Mouse (Mus musculus) leukemia stem cell, adult 10-12 weeks (primary cell): ENCODE data around the gene Fgf15. TPM values are rescaled to one million over a fixed set of nuclear protein-coding genes. Genes with fewer than 3 reads are reported as not detected.

Experiments
- polyA plus RNA-seq: library from polyadenylated mRNA; stranded (reverse); fragments of >175 nt; gene quantifications from 2 replicates; pipeline ENCODE4 v1.2.3, GENCODE M21; 2012; ENCODE audit warnings: low replicate concordance

The Fgf15 gene
- 0.10 TPM in 1 of 2 replicates, not detected in the other for polyA plus RNA-seq

DNA sequence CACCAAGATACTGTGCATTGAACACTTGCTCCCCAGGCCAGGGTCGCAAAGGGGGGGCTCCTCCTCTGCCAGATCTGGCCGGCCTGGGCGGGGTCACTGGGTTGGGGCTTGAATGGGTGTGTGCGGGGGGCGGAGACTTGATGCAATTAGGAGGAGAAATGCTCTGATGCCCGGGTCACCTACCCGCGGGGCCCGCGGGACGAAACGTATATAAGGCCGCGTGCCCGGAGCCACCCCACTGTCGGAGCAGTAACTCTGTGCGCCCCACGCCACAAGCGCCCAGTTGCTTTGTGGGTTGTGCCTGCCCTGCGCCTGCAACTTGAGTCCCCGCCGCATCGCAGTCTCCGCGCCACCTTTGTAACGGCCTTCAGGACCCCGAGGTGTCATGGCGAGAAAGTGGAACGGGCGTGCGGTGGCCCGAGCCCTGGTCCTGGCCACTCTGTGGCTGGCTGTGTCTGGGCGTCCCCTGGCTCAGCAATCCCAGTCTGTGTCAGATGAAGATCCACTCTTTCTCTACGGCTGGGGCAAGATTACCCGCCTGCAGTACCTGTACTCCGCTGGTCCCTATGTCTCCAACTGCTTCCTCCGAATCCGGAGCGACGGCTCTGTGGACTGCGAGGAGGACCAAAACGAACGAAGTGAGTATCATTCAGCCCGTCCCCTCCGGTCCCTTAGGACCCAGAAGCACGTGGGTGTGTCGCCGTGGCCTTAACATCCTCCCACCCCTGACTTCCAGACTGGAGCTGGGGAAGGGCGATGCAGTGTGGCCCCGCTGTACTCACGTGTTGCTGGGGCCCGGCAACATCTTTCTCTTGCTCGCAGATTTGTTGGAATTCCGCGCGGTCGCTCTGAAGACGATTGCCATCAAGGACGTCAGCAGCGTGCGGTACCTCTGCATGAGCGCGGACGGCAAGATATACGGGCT lies at the start of gene Fgf15:
TSS of gene Fgf15 (plus strand) at position 238 of the 925 bp plus-strand sequence.

DNA sequence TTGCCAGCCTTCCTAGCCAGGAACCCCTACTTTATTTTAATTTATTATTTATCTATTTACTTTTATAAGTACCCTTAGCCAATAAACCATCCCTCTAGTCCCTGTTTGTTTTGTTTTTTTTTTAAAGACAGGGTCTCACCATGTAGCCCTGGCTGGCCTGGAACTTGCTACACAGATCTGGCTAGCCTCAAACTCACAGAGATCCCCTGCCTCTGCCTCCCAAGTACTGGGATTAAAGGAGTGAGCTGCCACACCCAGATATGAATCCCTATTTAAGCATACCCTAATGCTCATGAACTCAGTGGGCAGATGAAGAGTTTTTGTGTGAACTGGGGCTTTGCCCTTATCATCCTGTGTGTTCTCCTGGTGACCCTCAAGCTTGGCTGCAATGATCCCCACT lies 49.3 kb upstream of the Fgf15 start, which contains the start of gene Fgf4:
TSS of gene Fgf4 (plus strand) at position 301 of the 400 bp plus-strand sequence.

DNA sequence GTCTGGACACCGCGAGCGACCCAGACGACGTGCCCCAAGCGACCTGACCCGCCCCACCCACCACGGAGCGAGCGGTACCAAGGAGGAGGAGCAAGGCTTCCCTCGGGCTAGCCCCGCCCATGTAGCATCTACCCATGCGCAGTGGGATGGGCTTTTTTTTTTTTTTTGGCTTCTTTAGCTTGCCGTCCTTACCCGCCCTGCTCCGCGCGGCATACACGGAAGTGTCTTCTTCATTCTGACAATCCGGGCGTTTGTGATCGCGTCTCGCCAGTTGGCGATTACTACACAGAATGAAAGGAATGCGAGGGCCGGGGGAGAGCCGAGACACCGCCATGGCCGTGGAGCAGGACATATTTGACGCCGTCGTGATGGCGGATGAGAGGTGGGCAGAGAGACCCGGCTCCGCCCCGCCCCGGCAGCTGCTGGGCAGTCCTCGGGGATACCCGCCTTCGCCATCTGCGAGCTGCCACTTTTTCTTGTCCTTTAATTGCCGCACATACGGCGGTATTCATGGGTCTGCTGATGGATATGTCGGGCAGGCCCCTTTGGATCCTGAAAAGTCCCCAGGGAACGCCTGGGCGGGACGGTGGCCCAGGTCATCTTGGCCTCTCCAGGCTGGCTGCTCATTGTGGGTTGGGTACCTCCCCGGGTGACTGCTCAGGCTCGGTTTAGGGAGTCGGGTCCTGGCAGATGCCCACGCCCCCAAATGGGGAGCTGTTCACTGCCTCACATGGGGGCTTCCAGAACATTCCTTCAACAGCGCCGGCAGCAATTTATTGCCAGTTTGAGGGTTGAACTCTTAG lies 18.8 kb downstream of the Fgf15 start, which contains the start of gene LTO1:
TSS of gene LTO1 (plus strand) at position 153 of the 803 bp plus-strand sequence.

DNA sequence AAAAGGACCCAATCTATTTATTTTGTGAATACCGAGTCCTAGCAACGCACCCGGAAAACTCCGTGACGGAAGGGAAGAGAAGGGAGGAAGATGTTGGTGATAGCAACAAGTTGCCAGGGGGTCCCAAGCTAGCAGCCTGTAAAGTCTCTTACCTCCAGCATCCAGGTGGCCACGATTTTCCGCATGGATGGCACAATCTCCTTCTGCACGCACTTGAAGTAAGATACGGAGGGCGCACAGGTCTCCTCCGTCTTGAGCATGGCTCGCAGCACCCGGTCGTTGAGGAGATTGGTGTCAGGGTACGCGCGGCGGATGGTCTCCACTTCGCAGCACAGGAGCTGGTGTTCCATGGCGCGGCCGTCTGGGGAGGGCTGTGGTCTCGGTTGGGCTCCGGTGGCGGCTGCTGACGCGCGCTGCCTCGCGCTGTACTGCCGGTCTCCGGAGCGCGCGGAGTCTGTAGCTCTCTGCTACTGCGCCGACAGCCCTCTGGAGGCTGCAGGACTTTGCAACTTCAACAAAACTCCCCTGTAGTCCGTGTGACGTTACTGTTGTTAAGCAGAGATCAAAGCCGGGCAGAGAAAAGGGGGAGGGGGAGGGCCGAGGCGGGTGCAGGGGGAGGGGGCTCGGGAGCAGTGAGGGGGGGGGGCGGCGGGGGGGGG lies 43.1 kb downstream of the Fgf15 start, which contains the start of gene Ccnd1:
TSS of gene Ccnd1 (minus strand) at position 582 of the 659 bp plus-strand sequence.

Other genes with a start within 250 kb of the Fgf15 start
- gene Ano1, start 144.6 kb upstream of the Fgf15 start, polyA plus RNA-seq = 4.5 and 8.2 TPM in 2 replicates
- gene Fgf3, start 58.4 kb upstream of the Fgf15 start, polyA plus RNA-seq = 0.10 and 0.16 TPM in 2 replicates
- not detected in 2 replicates for gene Fgf4, start 49.2 kb upstream of the Fgf15 start, polyA plus RNA-seq
- gene LTO1, start 18.6 kb downstream of the Fgf15 start, polyA plus RNA-seq = 5.4 and 6.9 TPM in 2 replicates
- gene Ccnd1, start 43.4 kb downstream of the Fgf15 start, polyA plus RNA-seq = 3.8 and 4.8 TPM in 2 replicates